Mouse (Mus musculus): ENCODE data around the gene Cyp2ab1.

- TF ChIP-seq CTCF (IDR thresholded peaks at IDR 0.05; ENCODE audit: low read depth, low read length) (no peak), POLR2A (IDR thresholded peaks at IDR 0.05; ENCODE audit: extremely low read depth, insufficient read depth, low read length) (no peak)
Observed at GRCm38 (mm10) chr16:20271339-20271738, 53.9 kb downstream of the Cyp2ab1 start.
